Mouse (Mus musculus): Measurements from ENCODE around the gene Eps8l3. TPM values are rescaled to one million over a fixed set of nuclear protein-coding genes. Genes with fewer than 3 reads are reported as not detected.

The Eps8l3 gene
- polyA plus RNA-seq, 1 experiment from 2014 or later: 0.38 TPM

- no peak overlapping the region; the same call in 1 of the 2 replicates for H3K9ac ChIP-seq
- peaks cover 11% of the 10 kb centered on the region for H3K4me1 ChIP-seq
- H3K4me2 ChIP-seq (replicated peaks): no peak overlapping the region
- H3K4me3 ChIP-seq: no peak overlapping the region
- ATAC-seq (ENCODE audit: low FRiP score, low read depth): no peak
- WGBS: 76% methylated on average over 7 of the region's 7 CpGs
- no peak overlapping the region for H3K27ac ChIP-seq
- no peaks in the 10 kb centered on the region for H3K36me3 ChIP-seq
- H3K27me3 ChIP-seq: no peaks in the 10 kb centered on the region
- no peaks in the 10 kb centered on the region for H3K9me3 ChIP-seq
Observed at GRCm38 (mm10) chr3:107841370-107841769, 35.7 kb upstream of the Eps8l3 start.

- 89% methylated on average over 3 of the region's 3 CpGs for WGBS
- no peak overlapping the region for H3K4me3 ChIP-seq
- no peak overlapping the region for H3K9ac ChIP-seq
- ATAC-seq (ENCODE audit: low FRiP score, low read depth): no peak
- no peaks in the 10 kb centered on the region for H3K9me3 ChIP-seq
- no peaks in the 10 kb centered on the region for H3K36me3 ChIP-seq
- H3K27me3 ChIP-seq: no peaks in the 10 kb centered on the region
- H3K4me2 ChIP-seq (replicated peaks): no peak overlapping the region
- H3K27ac ChIP-seq: no peak overlapping the region
- H3K4me1 ChIP-seq: peaks cover 18% of the 10 kb centered on the region
Observed at GRCm38 (mm10) chr3:107843406-107843805, 33.6 kb upstream of the Eps8l3 start.

GRCm38 (mm10) chr3:107844001-107844400 lies 33.0 kb upstream of the Eps8l3 start:
- Histone ChIP-seq H3K4me2 (replicated peaks) (no peak overlapping the region), H3K9me3 (no peaks in the 10 kb centered on the region), H3K9ac (no peak overlapping the region), H3K4me1 (peaks cover 20% of the 10 kb centered on the region), H3K27me3 (no peaks in the 10 kb centered on the region), H3K36me3 (no peaks in the 10 kb centered on the region), H3K27ac (no peak overlapping the region), H3K4me3 (no peak overlapping the region)
- ATAC-seq (ENCODE audit: low FRiP score, low read depth): no peak
- 75% methylated on average over 3 of the region's 3 CpGs for WGBS

GRCm38 (mm10) chr3:107844499-107844898 lies 32.5 kb upstream of the Eps8l3 start:
- peaks cover 25% of the 10 kb centered on the region for H3K4me1 ChIP-seq
- H3K36me3 ChIP-seq: no peaks in the 10 kb centered on the region
- no peak for ATAC-seq (ENCODE audit: low FRiP score, low read depth)
- H3K9me3 ChIP-seq: no peaks in the 10 kb centered on the region
- H3K9ac ChIP-seq: no peak overlapping the region
- 77% methylated on average over 2 of the region's 2 CpGs for WGBS
- no peak overlapping the region for H3K27ac ChIP-seq
- no peaks in the 10 kb centered on the region for H3K27me3 ChIP-seq
- no peak overlapping the region for H3K4me2 ChIP-seq (replicated peaks)
- no peak overlapping the region for H3K4me3 ChIP-seq

- no peak for ATAC-seq (ENCODE audit: low FRiP score, low read depth)
- Histone ChIP-seq H3K4me1 (peaks cover 41% of the 10 kb centered on the region), H3K36me3 (no peaks in the 10 kb centered on the region), H3K9me3 (no peaks in the 10 kb centered on the region), H3K27ac (no peak overlapping the region), H3K27me3 (no peaks in the 10 kb centered on the region), H3K9ac (no peak overlapping the region), H3K4me3 (no peak overlapping the region), H3K4me2 (replicated peaks) (no peak overlapping the region)
- WGBS: 93% methylated on average over 1 of the region's 1 CpGs
Observed at GRCm38 (mm10) chr3:107846175-107846574, 30.9 kb upstream of the Eps8l3 start.

GRCm38 (mm10) chr3:107846835-107847234 lies 30.2 kb upstream of the Eps8l3 start:
- ATAC-seq (ENCODE audit: low FRiP score, low read depth): no peak
- Histone ChIP-seq H3K9me3 (no peaks in the 10 kb centered on the region), H3K4me1 (peaks cover 41% of the 10 kb centered on the region), H3K27me3 (no peaks in the 10 kb centered on the region), H3K4me3 (no peak overlapping the region), H3K36me3 (no peaks in the 10 kb centered on the region), H3K27ac (no peak overlapping the region), H3K9ac (no peak overlapping the region), H3K4me2 (replicated peaks) (no peak overlapping the region)
- 93% methylated on average over 3 of the region's 3 CpGs for WGBS

GRCm38 (mm10) chr3:107848126-107848525 lies 28.9 kb upstream of the Eps8l3 start:
- Histone ChIP-seq H3K27ac (no peak overlapping the region), H3K27me3 (no peaks in the 10 kb centered on the region), H3K9ac (peak overlapping the region; percentile 31), H3K4me3 (no peak overlapping the region), H3K4me1 (peaks cover 50% of the 10 kb centered on the region), H3K9me3 (no peaks in the 10 kb centered on the region), H3K4me2 (replicated peaks) (no peak overlapping the region), H3K36me3 (no peaks in the 10 kb centered on the region)
- 37% methylated on average over 4 of the region's 4 CpGs for WGBS
- no peak for ATAC-seq (ENCODE audit: low FRiP score, low read depth)

- 64% methylated on average over 6 of the region's 6 CpGs for WGBS
- ATAC-seq (ENCODE audit: low FRiP score, low read depth): no peak
- no peak overlapping the region for H3K4me2 ChIP-seq (replicated peaks)
- no peaks in the 10 kb centered on the region for H3K36me3 ChIP-seq
- no peaks in the 10 kb centered on the region for H3K27me3 ChIP-seq
- no peak overlapping the region for H3K9ac ChIP-seq
- no peak overlapping the region for H3K27ac ChIP-seq
- H3K4me1 ChIP-seq: peaks cover 45% of the 10 kb centered on the region
- H3K4me3 ChIP-seq: no peak overlapping the region
- no peaks in the 10 kb centered on the region for H3K9me3 ChIP-seq
Observed at GRCm38 (mm10) chr3:107849000-107849692, 27.9 kb upstream of the Eps8l3 start.

- Histone ChIP-seq H3K4me2 (replicated peaks) (no peak overlapping the region), H3K9me3 (no peaks in the 10 kb centered on the region), H3K4me1 (peaks cover 40% of the 10 kb centered on the region), H3K36me3 (no peaks in the 10 kb centered on the region), H3K27me3 (no peaks in the 10 kb centered on the region), H3K9ac (no peak overlapping the region), H3K27ac (no peak overlapping the region), H3K4me3 (no peak overlapping the region)
- no peak for ATAC-seq (ENCODE audit: low FRiP score, low read depth)
- WGBS: 48% methylated on average over 2 of the region's 2 CpGs
Observed at GRCm38 (mm10) chr3:107849693-107850031, 27.4 kb upstream of the Eps8l3 start.

GRCm38 (mm10) chr3:107850418-107851031 lies 26.5 kb upstream of the Eps8l3 start:
- 13% methylated on average over 12 of the region's 12 CpGs for WGBS
- Histone ChIP-seq H3K4me3 (no peak overlapping the region), H3K36me3 (no peaks in the 10 kb centered on the region), H3K9me3 (no peaks in the 10 kb centered on the region), H3K9ac (peak overlapping the region; percentile 40; the same call in 1 of the 2 replicates), H3K4me2 (replicated peaks) (peak overlapping the region; percentile 48), H3K27me3 (no peaks in the 10 kb centered on the region), H3K4me1 (peaks cover 45% of the 10 kb centered on the region), H3K27ac (no peak overlapping the region; the same call in 1 of the 2 replicates)
- ATAC-seq (ENCODE audit: low FRiP score, low read depth): 0 out of 2 replicates have a peak, but pooled peaks have one; percentile 44

GRCm38 (mm10) chr3:107852786-107853185 lies 24.2 kb upstream of the Eps8l3 start:
- Histone ChIP-seq H3K9me3 (no peaks in the 10 kb centered on the region), H3K27ac (no peak overlapping the region), H3K36me3 (no peaks in the 10 kb centered on the region), H3K4me3 (no peak overlapping the region), H3K4me1 (peaks cover 44% of the 10 kb centered on the region), H3K9ac (peak overlapping the region; percentile 39; the same call in 1 of the 2 replicates), H3K4me2 (replicated peaks) (no peak overlapping the region), H3K27me3 (no peaks in the 10 kb centered on the region)
- ATAC-seq (ENCODE audit: low FRiP score, low read depth): no peak
- 35% methylated on average over 7 of the region's 7 CpGs for WGBS

GRCm38 (mm10) chr3:107853232-107854181 lies 23.5 kb upstream of the Eps8l3 start:
- no peaks in the 10 kb centered on the region for H3K9me3 ChIP-seq
- H3K4me3 ChIP-seq: no peak overlapping the region
- peaks cover 36% of the 10 kb centered on the region for H3K4me1 ChIP-seq
- H3K27me3 ChIP-seq: no peaks in the 10 kb centered on the region
- no peaks in the 10 kb centered on the region for H3K36me3 ChIP-seq
- WGBS: 81% methylated on average over 17 of the region's 17 CpGs
- ATAC-seq (ENCODE audit: low FRiP score, low read depth): no peak
- no peak overlapping the region for H3K9ac ChIP-seq
- no peak overlapping the region for H3K27ac ChIP-seq
- H3K4me2 ChIP-seq (replicated peaks): no peak overlapping the region
